Mouse (Mus musculus): Measurements from ENCODE around the gene Proser2.

DNA sequence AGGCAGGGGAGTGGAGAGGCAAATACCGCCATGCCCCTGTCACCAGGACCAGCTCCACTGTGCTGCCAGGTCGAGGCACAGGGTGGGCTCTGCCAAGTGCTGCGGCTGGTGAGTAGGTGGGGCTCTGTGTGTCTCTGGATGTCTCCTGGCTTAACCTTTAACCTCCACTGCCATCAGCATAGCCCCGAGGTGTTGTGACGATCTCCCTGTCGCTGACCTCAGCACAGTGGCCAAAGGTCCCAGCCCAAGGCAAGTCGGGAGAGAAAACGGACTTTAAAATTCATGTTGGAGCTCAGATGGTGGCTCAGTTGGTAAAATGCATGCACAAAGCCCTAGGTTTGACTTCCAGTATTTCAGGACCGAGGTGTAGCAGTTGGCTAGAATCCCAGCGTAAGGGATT lies 15.6 kb upstream of the Proser2 start:
- TF ChIP-seq TAL1 (conservative IDR thresholded peaks at IDR 0.05; ENCODE audit: low read depth, low read length) (no peak), GATA1 (IDR thresholded peaks at IDR 0.05; ENCODE audit: borderline replicate concordance, low read length) (no peak), GATA2 (IDR thresholded peaks at IDR 0.05; ENCODE audit: borderline replicate concordance, low read depth, low read length) (no peak), CTCF (IDR thresholded peaks at IDR 0.05; ENCODE audit: low read depth, low read length) (no peak), POLR2AphosphoS5 (IDR thresholded peaks at IDR 0.05; ENCODE audit: insufficient replicate concordance, low read depth, low read length) (no peak)

Data from G1E (cell line).